Mouse (Mus musculus): ENCODE measurements around the gene Rac3. TPM values are rescaled to one million over a fixed set of nuclear protein-coding genes. Genes with fewer than 3 reads are reported as not detected.
"Not testable (repeated sequence)": the region's sequence is repeated elsewhere in the genome, so short reads cannot be mapped to it uniquely, and the experiment has no call there.

Rac3 gene
- total RNA-seq, 2 experiments from 2014 or later = 83.9 to 98.6 TPM

DNA sequence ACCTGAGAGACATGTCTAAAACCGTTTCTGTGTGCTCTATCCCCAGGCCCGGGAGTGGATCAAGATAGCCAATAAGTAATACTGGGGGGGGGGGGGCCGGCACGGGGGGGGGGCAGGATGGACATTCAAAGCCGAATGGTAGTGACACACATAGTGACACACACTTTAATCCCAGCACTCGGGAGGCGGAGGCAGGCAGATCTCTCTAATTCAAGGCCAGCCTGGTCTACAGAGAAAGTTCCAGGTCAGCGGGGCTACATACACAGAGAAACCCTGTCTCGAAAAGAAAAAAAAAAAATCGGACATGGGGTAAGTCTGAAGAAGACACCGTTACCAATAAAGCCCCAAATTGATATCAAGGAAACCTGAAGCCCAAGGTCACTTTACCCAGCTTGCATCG lies 6.3 kb downstream of the Rac3 start:
- no peak for DNase-seq (ENCODE audit: low spot score in 2 of 2)

DNA sequence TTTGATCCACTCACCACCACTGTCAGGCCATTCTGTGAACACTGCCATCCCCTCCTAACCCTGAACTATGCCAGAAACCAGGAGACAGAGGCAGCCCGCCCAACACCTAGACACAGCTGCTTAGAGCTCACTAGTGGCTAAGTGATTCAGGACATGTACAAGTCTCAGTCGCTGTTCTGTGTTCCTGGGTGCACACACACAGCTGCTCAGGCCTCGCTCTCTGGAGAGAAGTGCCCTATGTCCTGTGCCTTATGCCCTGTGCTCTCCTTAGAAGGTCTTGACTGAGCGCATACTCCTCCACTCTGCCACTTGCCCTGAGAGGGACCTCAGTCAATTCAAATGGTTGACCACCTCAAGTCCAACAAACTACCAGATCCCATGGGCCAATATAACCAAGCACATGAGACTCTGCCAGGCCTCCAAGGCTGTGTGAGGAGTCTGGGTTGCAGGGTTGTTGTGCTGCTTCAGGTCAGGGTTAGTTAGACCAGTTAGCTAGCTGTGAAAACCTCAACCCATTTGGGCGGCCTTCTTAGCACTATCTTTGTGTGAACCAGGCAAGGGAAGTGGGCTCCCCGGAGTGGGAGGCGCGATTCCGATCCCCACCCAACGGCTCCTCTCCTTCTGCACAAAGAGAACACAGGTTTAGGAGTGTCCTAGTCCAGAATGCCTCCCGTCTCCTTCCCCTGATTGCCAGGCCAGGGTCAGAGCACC lies 7.4 kb downstream of the Rac3 start:
- DNase-seq (ENCODE audit: low spot score in 2 of 2) = no peak

DNA sequence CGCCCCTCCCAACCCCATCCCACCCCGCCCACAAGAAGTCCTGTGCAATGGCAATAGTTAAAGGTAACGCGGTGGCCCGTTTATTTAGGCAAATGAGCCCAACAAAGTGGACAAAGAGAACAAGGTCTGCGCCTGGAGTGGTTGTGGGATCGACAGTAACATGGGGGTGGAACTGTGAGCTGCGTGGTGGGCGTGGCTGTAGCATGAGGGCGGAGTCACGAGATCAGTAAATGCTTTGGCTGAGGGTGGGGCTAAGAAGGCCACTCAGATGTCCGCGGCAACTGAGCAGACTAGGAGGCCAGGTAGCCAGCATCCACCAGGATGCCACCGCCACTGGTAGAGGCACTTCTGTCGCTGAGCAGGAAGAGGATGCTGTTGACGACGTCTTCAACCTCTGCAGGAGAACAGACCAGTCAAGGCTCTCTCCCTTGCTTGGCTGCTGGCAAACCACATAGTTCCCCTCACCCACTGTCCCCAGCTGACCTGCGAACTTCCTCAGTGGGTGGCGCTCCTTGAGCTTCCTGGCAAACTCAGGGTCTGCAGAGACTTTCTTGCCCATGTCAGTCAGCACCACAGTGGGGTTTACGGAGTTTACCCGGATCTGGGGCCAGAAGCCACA lies 8.3 kb downstream of the Rac3 start:
- not testable (repeated sequence) for DNase-seq (ENCODE audit: low spot score in 2 of 2)

DNA sequence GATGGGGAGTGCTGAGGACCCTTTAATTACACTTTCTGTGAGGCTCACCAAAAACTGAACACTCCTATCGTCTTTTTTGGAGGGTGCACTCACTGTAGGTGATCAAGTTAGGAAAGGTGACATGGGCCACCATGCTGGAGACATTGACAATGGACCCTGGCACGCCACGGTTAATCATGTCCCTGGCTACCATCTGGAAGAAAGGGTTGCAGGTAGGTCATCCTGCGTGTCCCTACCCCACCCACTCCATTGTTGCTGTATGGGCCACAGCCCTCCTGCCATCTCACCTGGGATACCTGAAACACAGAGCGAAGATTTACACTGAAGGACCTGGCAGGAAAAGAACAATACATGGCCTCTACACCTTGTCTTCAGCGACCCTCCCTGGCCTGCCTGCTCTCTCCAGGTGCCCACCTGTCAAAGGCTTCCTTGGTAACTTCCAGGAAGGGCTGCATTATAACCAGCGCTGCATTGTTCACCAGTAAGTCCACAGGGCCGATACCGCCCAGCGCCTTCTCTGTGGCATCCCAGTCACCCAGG lies 9.1 kb downstream of the Rac3 start:
- DNase-seq (ENCODE audit: low spot score in 2 of 2) = no peak

DNA sequence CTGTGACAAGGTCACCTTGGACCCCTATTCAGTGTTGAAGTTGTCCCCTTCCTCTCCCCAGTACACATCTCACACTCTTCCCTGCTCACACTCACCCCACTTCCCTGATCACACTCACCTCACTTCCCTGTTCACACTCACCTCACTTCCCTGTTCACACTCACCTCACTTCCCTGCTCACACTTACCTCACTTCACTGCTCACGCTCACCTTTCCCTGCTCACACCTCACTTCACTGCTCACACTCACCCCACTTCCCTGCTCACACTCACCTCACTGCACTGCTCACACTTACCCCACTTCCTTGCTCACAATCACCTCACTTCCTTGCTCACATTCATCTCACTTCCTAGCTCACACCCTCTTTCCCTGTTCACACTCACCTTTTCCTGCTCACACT lies 10.1 kb downstream of the Rac3 start:
- no peak for DNase-seq (ENCODE audit: low spot score in 2 of 2)

DNA sequence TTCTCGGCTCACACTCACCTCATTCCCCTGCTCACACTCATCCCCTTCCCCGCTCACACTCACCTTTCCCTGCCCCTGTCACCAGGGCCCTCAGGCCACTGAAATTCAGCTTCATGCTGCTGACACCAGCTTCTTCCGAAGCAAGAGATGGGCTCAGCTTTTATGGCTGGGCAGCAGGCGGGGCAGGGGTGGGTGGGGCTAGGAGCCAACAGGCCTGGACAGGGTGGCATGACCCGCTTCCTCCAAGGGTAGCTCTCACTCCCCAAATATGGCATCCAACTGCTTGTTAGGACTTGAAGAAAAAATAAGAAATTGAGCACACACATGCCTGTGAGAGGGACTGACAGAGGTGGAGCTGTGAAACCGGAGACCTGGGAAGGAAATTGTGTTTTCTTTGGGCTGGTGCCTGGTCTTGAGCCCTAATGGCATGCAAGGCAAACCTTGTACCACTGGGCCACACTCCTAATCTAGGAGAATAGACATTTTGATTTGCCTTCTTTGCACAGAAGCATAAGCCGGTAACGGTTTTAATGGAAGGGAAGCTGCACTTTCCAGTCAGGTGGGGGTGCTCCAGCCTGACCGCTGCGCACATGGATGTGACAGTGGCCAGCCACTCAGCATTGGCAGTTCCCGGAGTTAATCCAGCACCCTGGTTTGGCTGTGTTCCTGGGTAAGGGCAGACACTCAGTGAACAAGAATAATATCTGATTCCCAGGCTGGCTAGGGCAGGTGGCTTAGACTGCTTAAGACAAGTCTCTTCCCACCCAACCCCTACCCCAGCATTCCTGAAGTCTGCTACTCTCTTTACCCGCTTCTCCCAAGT lies 10.8 kb downstream of the Rac3 start, which contains the start of gene Cbr2:
Gene Cbr2, minus strand, starts transcription at position 257 of the 823 bp plus-strand sequence.
- DNase-seq (ENCODE audit: low spot score in 2 of 2) = no peak

DNA sequence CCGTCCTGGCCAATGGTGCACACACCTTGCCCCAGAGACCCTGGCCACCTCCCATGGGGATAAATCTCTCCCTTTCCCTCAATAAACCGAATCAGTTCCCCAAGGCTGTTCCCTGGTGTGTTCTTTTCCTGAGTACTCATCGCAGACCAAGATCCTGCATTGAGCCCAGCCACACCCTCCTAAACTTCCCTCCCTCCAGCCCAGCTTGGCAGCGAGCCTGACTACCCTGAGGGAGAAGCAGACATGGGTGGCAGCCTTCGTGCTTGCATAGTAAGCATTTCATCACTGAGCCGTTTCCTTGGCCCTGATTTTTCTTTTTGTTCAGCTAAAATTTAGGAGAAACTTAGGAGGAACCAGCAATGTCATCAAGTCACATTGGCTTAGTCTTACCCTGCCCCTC lies 12.3 kb downstream of the Rac3 start:
- DNase-seq (ENCODE audit: low spot score in 2 of 2) = no peak

DNA sequence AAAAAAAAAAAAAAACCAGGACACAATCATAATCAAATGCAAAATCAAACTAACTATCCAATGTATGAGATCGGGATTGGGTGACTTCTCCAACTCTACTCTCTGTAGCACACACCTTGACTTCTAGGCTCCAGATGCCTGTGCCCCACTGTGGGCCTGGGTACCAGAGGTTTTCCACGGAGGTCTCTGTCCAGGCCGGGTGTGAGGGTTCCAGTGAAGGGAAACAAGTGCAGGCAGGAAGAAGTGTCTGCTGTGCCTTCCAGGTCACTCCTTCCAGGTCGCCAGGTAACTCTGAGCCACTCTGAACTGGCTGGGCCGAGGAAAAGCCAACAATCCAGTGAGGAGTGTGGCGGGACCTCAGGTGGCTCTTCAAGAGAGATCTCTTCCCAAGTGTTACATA lies 15.2 kb downstream of the Rac3 start:
- DNase-seq (ENCODE audit: low spot score in 2 of 2) = no peak

DNA sequence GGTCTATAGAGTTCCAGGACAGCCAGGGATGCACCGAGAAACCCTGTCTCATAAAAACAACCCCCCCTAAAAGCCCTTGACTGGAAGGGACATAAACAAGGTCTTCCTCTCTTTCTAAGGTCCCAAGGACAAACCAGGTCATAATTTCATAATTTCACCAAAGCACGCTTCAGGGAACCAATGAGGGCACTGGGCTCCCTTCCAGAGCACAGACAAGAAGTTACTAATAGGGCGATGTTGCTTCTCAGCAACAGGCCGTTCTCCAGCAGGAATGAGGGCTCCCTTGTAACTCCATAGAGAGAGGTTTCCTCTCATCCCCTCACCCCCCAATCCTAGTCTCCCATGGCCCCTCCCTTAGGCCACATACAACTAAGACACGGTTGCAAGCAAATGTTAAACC lies 19.7 kb downstream of the Rac3 start:
- no peak for DNase-seq (ENCODE audit: low spot score in 2 of 2)

DNA sequence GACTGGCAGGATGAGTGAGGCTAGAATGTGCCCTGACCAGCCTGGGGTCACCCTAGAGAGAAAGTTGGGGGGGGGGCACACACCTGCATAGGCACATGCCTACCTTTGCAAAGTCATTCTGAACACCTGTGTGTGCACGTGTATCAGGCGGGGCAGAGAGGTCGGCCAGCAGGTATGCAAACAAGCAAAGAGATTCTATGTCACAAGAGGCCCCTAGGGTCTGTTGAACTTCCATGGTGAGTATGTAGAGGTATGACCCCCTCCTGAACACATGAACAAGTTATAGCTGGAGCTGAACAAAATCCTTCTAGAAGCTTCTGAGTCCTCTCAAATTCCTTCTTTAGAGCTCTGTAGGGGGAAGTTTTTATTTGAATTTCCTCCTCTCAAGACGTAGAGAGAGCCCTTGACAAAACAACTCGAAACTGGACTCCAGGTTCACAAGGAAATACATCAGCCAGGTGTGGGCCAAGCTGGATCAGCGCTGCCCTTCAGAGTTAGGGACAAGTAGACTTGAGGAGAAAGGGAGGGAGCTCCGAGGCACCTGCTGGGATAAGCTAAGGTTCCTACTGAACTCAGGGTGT lies 22.9 kb downstream of the Rac3 start:
- no peak for DNase-seq (ENCODE audit: low spot score in 2 of 2)

DNA sequence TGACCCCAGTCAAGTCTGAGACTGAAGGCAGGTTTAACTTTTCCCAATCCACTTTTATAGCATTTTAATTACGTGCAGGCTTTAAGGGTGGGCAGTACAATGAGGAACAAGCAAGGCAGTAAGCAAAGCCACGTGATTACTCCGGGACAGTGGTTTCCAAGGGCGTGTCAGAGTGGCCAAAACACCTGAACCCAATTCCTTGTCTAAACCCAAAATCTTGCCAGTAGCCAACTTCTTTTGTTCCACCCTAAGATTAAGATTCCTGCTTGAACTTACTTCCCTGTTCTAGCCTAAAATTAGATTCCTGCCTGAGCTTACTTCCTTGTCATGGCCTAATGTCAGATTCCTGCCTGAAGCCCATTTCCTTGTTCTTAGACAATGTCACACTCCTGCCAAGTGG lies 26.7 kb downstream of the Rac3 start:
- no peak for DNase-seq (ENCODE audit: low spot score in 2 of 2)

DNA sequence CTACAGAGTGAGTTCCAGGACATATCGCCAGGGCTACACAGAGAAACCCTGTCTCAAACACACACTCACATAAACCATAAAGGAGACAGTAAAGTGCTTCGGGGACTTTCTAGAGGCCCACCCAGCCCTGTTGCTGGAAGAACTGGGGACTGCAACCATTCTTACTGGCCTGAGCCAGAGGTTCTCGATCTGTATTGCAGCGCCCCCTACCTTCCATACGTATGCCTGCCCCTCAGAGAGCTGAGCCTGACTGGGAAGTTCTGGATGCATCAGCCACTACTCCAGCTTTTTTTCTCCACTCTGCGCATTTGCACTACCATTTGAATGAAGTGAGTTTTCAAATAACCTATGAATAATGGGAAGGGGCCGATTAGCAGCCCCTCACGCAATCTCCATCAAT lies 28.2 kb downstream of the Rac3 start:
- DNase-seq (ENCODE audit: low spot score in 2 of 2) = peak in 1 of 2 experiments; percentile 24

DNA sequence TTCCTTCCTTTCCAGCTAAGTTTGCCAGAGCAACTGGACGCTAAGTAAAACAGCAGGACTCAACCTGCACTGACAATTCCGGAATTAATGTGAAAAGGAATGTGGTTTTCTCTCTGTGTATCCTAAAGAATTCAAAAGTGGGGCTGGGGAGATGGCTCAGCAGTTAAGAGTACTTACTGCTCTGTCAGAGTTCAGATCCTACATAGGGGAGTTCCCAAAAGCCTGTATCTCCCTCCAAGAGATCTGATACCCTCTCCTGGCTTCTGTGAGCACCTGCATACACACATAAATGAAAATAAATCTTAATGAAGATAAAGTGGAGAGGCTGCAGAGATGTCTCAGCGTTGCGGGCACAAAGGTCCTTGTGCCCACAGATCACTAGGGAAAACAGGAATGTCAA lies 30.3 kb downstream of the Rac3 start:
- no peak for DNase-seq (ENCODE audit: low spot score in 2 of 2)

DNA sequence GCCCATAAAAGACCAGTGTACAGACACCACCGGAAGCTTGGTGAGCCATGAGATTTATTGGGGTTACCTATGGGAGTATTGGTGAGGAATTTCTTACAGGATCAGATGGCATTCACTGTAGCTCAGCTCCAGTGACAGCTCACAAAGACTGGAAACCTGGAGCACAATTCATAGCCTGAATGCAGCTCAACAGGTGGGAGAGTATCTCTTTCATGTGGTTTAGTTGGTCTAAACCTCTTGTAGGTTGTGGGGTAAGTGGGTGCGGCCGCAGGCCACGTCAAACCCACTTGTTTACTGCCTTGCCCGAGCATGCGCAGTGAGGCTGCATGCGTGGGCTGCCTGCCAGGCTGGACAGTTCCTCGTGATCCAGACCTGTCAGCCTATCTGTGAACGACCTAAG lies 39.0 kb downstream of the Rac3 start:
- no peak for DNase-seq (ENCODE audit: low spot score in 2 of 2)

DNA sequence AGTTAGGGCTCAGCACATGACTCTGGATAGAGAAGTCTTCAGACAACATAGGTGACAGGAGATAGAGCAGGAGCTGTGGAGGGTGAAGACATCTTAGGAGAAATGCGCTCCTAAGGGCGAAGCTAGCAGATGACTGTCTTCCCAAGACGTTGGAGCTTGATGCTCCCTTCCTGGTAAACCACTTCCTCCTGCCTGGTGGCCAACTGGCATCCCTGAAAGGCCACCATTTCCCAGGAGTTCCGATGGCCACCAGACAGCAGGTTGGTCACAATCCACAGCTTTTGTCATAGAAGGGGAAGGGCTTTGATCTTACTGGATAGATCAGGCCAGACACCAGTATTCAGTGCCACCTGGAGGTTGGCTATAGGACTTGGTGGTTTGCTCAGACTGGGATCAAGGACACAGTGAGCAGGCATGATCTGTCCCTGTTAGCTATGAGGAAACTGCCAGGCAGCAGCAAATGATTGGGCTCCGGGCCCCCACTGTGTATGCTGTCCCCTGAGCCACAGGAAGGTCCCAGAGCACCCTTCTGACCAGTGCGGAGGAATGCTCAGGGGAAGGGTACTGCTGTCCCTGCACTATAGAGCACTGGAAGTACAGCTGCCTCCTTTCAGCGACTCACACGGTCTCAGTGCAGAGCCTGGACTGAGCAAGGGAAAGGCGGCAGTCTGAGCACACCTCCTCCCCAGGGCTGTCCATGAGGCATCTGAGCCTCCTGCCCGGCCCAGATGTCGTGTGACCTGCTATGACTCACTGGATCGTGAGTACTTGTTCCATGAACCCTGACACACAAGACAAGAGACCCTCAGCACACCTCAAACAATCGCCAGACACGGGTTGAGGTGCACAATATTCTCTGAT lies 40.8 kb downstream of the Rac3 start:
- no peak for DNase-seq (ENCODE audit: low spot score in 2 of 2)

DNA sequence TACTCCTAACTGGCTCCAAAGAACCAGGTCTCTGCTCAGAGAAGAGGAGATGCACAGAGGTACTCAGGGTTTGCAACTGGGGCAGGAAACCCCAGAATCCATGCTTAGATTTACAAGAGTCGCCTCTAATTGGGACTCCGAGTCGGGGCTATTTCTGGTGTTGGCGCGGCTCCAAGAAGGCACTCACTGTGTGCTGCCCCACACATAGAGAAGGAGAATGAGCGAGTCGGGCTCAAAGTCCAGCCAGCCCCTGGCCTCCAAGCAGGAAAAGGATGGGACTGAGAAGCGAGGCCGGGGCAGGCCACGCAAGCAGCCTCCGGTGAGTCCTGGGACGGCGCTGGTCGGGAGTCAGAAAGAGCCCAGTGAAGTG lies 41.4 kb downstream of the Rac3 start, which contains the start of gene Hmga1b:
Gene Hmga1b, plus strand, starts transcription at position 123 of the 370 bp plus-strand sequence.
- not testable (repeated sequence) for DNase-seq (ENCODE audit: low spot score in 2 of 2)

DNA sequence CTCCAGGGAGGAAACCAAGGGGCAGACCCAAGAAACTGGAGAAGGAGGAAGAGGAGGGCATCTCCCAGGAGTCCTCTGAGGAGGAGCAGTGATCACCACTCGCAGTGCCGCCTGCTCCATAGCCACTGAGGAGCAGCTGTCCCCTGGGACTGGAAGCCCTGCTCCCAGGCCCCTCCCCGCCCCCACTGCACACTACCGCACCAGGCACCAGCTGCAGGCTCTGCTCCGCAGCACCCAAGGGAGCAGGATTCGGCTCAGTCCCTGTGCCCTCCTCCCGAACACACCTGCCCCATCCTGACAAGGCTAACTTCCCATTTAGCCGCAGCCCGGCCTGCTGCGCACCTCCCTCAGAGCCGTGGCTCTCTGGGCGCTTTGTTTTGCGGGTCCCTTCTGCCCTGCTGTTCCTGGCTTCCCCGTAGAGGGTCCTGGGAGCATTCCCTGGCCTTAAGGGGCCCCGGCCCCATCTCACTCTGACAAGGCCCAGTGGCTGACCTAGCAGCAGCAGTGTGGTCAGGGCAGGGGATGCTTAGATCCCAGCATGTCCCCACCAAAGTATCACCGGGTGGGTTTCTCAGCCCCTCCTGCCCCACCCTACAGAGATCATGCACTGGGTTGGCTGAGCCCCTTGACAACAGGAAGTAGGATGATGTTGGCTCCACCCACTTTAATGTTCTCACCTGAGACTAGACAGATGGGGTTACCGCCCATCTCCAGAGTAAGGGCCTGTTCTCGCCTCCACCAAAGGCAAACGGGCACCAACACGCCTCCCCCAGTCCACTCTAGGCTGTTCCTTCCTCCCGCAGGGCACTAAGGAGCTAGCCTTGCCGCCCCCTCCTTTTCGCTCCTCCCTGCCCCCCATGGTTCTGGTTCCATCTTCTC lies 42.1 kb downstream of the Rac3 start:
- DNase-seq (ENCODE audit: low spot score in 2 of 2) = not testable (repeated sequence)

DNA sequence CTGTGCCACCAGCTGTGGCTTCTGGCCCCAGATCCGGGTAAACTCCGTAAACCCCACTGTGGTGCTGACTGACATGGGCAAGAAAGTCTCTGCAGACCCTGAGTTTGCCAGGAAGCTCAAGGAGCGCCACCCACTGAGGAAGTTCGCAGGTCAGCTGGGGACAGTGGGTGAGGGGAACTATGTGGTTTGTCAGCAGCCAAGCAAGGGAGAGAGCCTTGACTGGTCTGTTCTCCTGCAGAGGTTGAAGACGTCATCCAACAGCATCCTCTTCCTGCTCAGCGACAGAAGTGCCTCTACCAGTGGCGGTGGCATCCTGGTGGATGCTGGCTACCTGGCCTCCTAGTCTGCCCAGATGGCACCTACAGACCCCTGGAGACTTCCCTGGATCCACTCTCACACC lies 45.8 kb downstream of the Rac3 start:
- DNase-seq (ENCODE audit: low spot score in 2 of 2) = not testable (repeated sequence)

DNA sequence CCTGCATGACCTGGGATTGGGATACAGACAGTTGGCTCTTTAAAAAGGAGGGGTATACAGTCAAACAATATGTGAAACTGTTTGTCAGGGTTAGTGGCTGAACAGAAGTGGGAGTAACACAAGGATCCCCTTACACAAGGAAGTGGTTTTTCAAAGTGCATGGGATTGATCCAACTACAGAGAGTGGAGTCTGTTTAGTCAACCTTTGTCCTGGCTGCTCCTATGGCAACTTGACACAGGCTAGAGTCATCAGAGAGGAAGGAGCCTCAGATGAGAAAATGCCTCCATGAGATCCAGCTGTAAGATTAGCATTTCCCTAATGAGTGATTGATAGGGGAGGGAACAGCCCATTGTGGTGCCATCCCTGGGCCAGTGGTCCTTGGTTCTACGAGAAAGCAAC lies 46.9 kb downstream of the Rac3 start:
- no peak for DNase-seq (ENCODE audit: low spot score in 2 of 2)

DNA sequence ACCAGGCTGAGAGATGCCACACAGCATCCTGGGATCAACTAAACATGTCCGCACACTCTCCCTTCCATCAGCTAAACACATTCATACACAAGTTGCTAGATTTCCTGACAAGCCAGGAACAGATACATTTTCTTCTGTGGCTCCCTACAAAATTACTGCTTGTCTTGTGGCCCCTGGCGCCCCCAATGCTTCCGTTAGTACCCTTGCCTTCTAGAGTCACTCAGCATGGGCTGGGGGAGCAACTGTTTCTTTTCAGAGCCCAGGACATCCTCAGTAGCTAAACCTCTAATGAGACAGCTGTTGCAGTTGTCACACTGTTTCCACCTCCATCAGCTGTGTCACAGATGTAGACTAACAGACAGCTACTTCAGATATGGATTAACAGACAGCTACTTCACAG lies 51.5 kb downstream of the Rac3 start:
- no peak for DNase-seq (ENCODE audit: low spot score in 2 of 2)

All from layer of hippocampus, postnatal 14 days (tissue).